Mouse (Mus musculus) layer of hippocampus, adult 9-11 months (tissue): ENCODE results near the gene Gdpgp1.

Source experiments
- DNase-seq: peaks from one replicate; pipeline ENCODE4 v3.0.0; 2022

Gdpgp1 gene

GRCm38 (mm10) chr7:80232489-80233029 lies at the start of gene Gdpgp1, which contains the start of gene Cib1:
Gene Gdpgp1, plus strand, starts transcription at chr7:80232865.
Gene Cib1, minus strand, starts transcription at chr7:80232813.
- peak; percentile 96 for DNase-seq

- no peak for DNase-seq
Observed at GRCm38 (mm10) chr7:80183466-80183865, 49.2 kb upstream of the Gdpgp1 start.

- DNase-seq, result no peak
Observed at GRCm38 (mm10) chr7:80183969-80184368, 48.7 kb upstream of the Gdpgp1 start.

- DNase-seq, result no peak
Observed at GRCm38 (mm10) chr7:80184551-80184950, 48.1 kb upstream of the Gdpgp1 start.

GRCm38 (mm10) chr7:80184968-80185367 lies 47.7 kb upstream of the Gdpgp1 start:
- DNase-seq, result no peak

- no peak for DNase-seq
Observed at GRCm38 (mm10) chr7:80186021-80186420, 46.6 kb upstream of the Gdpgp1 start.

GRCm38 (mm10) chr7:80186531-80187296 lies 46.0 kb upstream of the Gdpgp1 start, which contains the start of gene Sema4b:
Gene Sema4b, plus strand, starts transcription at chr7:80186841.
- DNase-seq, result peak; percentile 96

- DNase-seq, result no peak
Observed at GRCm38 (mm10) chr7:80187501-80187900, 45.2 kb upstream of the Gdpgp1 start.

GRCm38 (mm10) chr7:80188579-80189125 lies 44.0 kb upstream of the Gdpgp1 start:
- DNase-seq, result no peak

GRCm38 (mm10) chr7:80189147-80189933 lies 43.3 kb upstream of the Gdpgp1 start:
- DNase-seq, result no peak

- no peak for DNase-seq
Observed at GRCm38 (mm10) chr7:80191455-80191854, 41.2 kb upstream of the Gdpgp1 start.

- peak; percentile 73 for DNase-seq
Observed at GRCm38 (mm10) chr7:80192226-80193061, 40.2 kb upstream of the Gdpgp1 start.

GRCm38 (mm10) chr7:80193941-80194739 lies 38.5 kb upstream of the Gdpgp1 start:
- DNase-seq, result no peak

- no peak for DNase-seq
Observed at GRCm38 (mm10) chr7:80195146-80195545, 37.5 kb upstream of the Gdpgp1 start.

GRCm38 (mm10) chr7:80195576-80196263 lies 36.9 kb upstream of the Gdpgp1 start:
- no peak for DNase-seq

- no peak for DNase-seq
Observed at GRCm38 (mm10) chr7:80197371-80197770, 35.3 kb upstream of the Gdpgp1 start.

GRCm38 (mm10) chr7:80197941-80198778 lies 34.5 kb upstream of the Gdpgp1 start:
- DNase-seq, result peak; percentile 71

GRCm38 (mm10) chr7:80198863-80199262 lies 33.8 kb upstream of the Gdpgp1 start:
- DNase-seq, result no peak

GRCm38 (mm10) chr7:80199286-80199685 lies 33.4 kb upstream of the Gdpgp1 start:
- no peak for DNase-seq
